Mouse (Mus musculus) lung, embryonic 16.5 days (tissue): ENCODE results near the gene Dnal4. TPM values are rescaled to one million over a fixed set of nuclear protein-coding genes. Genes with fewer than 3 reads are reported as not detected.
A peak's percentile ranks its signal among the peaks of the same experiment; 100 is the strongest.

Experiments used
- ATAC-seq: fragments of 200-750 bp; cut with Nextera tagmentation; 2 replicates; pipeline ENCODE4 v1.8.0; 2017; ENCODE audit warnings: low read depth, mild to moderate bottlenecking, moderate library complexity
- H3K27ac ChIP-seq: fragments of 300-500 bp; sonication (generic); 2 replicates; pipeline ENCODE4 v1.5.1; 2014; ENCODE audit warnings: mild to moderate bottlenecking, control low read depth, low read length
- H3K27me3 ChIP-seq: fragments of 300-500 bp; sonication (generic); 2 replicates; pipeline ENCODE4 v1.6.1; 2014; ENCODE audit warnings: low read depth, low read length, mixed read lengths; ENCODE audit not compliant: control insufficient read depth, insufficient read depth
- H3K36me3 ChIP-seq: fragments of 300-500 bp; sonication (generic); 2 replicates; pipeline ENCODE4 v1.6.1; 2014; ENCODE audit warnings: low read length; ENCODE audit not compliant: control insufficient read depth, insufficient read depth
- H3K4me1 ChIP-seq: fragments of 300-500 bp; sonication (generic); replicated peaks from 2 replicates; pipeline ENCODE4 v1.6.1; 2014; ENCODE audit warnings: low read length, mixed read lengths; ENCODE audit not compliant: control insufficient read depth, insufficient read depth
- H3K4me2 ChIP-seq: fragments of 300-500 bp; sonication (generic); 2 replicates; pipeline ENCODE4 v1.6.1; 2014; ENCODE audit warnings: low read depth, low read length, control low read depth
- H3K4me3 ChIP-seq: fragments of 300-500 bp; sonication (generic); 2 replicates; pipeline ENCODE4 v1.5.1; 2014; ENCODE audit warnings: mild to moderate bottlenecking, low read length, control low read depth
- H3K9ac ChIP-seq: fragments of 300-500 bp; sonication (generic); 2 replicates; pipeline ENCODE4 v1.6.1; 2014; ENCODE audit warnings: low read length, control low read depth
- H3K9me3 ChIP-seq: fragments of 300-500 bp; sonication (generic); 2 replicates; pipeline ENCODE4 v1.6.1; 2016; ENCODE audit warnings: low read length; ENCODE audit not compliant: control insufficient read depth
- WGBS: fragments of 180-500 bp; shearing (Covaris S2); extraction: QIAGEN DNeasy Blood & Tissue Kit; methylation state at CpG from one replicate; pipeline ENCODE4 v1.1.7; 2014; 5-methylcytosine and 5-hydroxymethylcytosine counted together
- polyA plus RNA-seq: library from polyadenylated mRNA; unstranded; fragments of >200 nt; fragmentation: Nextera tagmentation; extraction: Ambion mirVana; gene quantifications from 2 replicates; pipeline ENCODE4 v1.2.1, GENCODE M21; 2015

Dnal4 gene
- polyA plus RNA-seq, 1 experiment from 2014 or later = 66.9 TPM

DNA sequence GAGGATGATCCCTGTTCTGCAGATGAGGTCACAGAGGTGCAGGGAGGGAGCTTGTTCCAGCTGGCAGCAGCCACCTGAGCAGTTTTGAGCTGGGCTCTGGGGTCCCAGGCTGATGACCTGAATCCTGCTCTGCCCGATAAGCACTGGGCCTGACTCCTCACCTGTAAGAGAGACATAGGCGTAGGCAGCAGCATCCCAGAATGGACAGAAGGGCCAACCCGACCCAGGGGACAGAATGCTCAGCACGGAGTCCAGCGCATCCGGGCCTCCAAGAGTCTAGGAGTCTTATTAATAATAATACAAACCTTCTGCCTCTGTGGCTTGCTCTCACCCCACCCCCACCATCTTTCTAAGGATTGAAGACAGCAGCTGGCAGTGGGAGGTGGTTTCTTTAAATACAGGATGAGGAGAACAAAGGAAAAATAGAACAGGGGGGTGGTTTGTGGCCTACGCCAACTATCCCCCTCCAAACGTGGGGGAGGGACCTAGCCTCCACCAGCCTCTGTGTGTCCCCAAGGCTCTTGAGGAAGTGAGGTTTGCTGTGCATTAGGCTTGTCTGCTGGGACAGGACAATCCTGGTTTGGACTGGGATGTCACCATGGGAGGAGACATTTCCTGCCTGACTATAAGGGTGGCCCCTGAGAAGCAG, 21.5 kb downstream of the Dnal4 start:
- H3K36me3 ChIP-seq = no peaks in the 10 kb centered on the region
- H3K27ac ChIP-seq = no peak overlapping the region
- no peak overlapping the region for H3K4me3 ChIP-seq
- H3K9me3 ChIP-seq = no peaks in the 10 kb centered on the region
- no peak overlapping the region for H3K4me2 ChIP-seq
- peak; percentile 67 for ATAC-seq
- no peaks in the 10 kb centered on the region for H3K4me1 ChIP-seq
- WGBS = 52% methylated on average over 8 of the region's 8 CpGs
- no peaks in the 10 kb centered on the region for H3K27me3 ChIP-seq
- H3K9ac ChIP-seq = no peak overlapping the region

DNA sequence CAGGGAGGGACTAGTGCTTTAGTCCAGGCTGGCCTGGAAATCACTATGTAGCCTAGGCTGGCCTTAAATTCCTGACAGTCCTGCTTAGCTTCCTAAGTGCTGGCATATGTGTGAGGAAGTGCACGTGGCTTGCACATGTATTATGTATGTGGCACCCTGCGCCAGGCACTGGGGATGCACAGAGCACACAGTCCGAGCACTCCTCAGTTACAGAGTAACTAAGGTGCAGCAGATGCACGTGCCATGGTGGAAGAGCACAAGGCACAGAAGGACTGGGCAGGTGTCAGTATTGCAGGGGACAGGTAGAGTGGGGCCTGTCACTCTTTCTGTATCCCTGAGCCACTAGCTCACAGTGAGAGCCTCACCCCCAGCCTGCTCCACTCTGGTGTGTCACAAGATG, 22.5 kb downstream of the Dnal4 start:
- H3K36me3 ChIP-seq = no peaks in the 10 kb centered on the region
- no peaks in the 10 kb centered on the region for H3K4me1 ChIP-seq
- no peak for ATAC-seq
- no peaks in the 10 kb centered on the region for H3K27me3 ChIP-seq
- no peaks in the 10 kb centered on the region for H3K9me3 ChIP-seq
- H3K27ac ChIP-seq = no peak overlapping the region
- H3K4me3 ChIP-seq = no peak overlapping the region
- no peak overlapping the region for H3K9ac ChIP-seq
- no peak overlapping the region for H3K4me2 ChIP-seq
- 78% methylated on average over 4 of the region's 4 CpGs for WGBS

- 52% methylated on average over 4 of the region's 4 CpGs for WGBS
Measured at GRCm38 (mm10) chr15:79753873-79754272, 23.8 kb downstream of the Dnal4 start.

GRCm38 (mm10) chr15:79753420-79753752, 24.3 kb downstream of the Dnal4 start:
- H3K9ac ChIP-seq = no peak overlapping the region
- no peaks in the 10 kb centered on the region for H3K4me1 ChIP-seq
- no peaks in the 10 kb centered on the region for H3K9me3 ChIP-seq
- H3K4me3 ChIP-seq = no peak overlapping the region
- ATAC-seq = peak; percentile 16; the same call in 1 of the 2 replicates
- no peak overlapping the region for H3K27ac ChIP-seq
- no peaks in the 10 kb centered on the region for H3K27me3 ChIP-seq
- no peak overlapping the region for H3K4me2 ChIP-seq
- no peaks in the 10 kb centered on the region for H3K36me3 ChIP-seq
- WGBS = 86% methylated on average over 3 of the region's 3 CpGs

More at GRCm38 (mm10) chr15:79753873-79754272, 23.8 kb downstream of the Dnal4 start:
- Histone ChIP-seq H3K9ac (no peak overlapping the region), H3K9me3 (no peaks in the 10 kb centered on the region), H3K4me3 (no peak overlapping the region), H3K36me3 (no peaks in the 10 kb centered on the region), H3K27me3 (no peaks in the 10 kb centered on the region), H3K27ac (no peak overlapping the region), H3K4me2 (no peak overlapping the region), H3K4me1 (no peaks in the 10 kb centered on the region)
- ATAC-seq = no peak

DNA sequence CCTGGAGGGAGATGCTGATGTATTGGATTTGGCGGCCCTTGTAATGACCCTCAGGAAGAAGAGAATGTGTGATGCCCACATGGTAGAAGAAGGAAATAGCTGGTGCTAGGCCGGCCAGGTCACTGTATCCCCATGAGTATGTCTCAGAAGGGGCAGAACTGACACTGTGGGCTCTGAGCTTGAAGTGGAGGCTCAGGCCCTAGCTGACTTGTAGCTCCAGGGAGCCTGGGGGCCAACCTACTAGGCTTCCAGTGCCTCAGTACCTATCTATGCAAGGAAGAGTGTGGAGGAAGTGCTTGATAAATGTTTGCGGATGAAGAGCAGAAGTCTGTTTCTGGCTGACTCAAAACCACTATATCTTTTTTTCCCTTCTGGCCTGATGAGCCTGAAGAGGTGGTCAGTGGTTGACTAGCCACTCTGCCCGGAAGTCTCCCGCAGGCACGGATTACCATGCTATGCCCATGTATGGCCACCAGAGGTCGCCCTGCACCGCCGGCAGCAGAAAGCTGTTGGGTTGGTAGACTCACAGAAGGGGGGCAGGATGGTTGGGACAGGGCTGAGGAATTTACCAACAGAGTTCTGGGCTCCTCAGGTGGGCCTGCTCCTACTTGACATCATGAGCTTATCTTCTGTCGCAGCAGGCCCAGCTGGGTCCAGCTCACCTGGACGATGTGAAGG, 24.8 kb downstream of the Dnal4 start:
- Histone ChIP-seq H3K4me2 (no peak overlapping the region), H3K27me3 (no peaks in the 10 kb centered on the region), H3K4me3 (no peak overlapping the region), H3K36me3 (no peaks in the 10 kb centered on the region), H3K4me1 (no peaks in the 10 kb centered on the region), H3K9me3 (no peaks in the 10 kb centered on the region), H3K27ac (no peak overlapping the region), H3K9ac (no peak overlapping the region)
- peak; percentile 34 for ATAC-seq
- WGBS = 20% methylated on average over 11 of the region's 11 CpGs

DNA sequence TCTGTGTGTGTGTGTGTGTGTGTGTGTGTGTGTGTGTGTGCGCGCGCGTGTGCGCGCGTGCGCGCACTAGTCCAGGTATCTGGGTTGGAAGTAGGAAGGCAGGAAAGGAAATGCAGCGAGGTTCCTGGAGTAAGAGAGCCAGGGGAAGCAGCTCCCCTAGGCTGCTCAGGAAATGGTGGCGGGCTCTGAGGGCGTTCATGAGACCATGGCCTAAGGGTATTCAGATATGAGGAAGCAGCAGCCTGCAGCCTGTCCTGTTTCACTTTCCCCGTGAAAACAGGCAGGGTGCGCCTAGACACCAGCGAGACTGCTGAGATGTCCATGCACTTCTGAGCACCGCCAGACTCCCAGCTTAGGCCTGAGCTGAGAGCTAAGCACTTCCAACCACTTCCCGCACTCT, 25.9 kb downstream of the Dnal4 start:
- no peak overlapping the region for H3K4me2 ChIP-seq
- no peak overlapping the region for H3K27ac ChIP-seq
- WGBS = 73% methylated on average over 17 of the region's 17 CpGs
- no peak for ATAC-seq
- H3K4me3 ChIP-seq = no peak overlapping the region
- no peaks in the 10 kb centered on the region for H3K36me3 ChIP-seq
- H3K9me3 ChIP-seq = no peaks in the 10 kb centered on the region
- no peak overlapping the region for H3K9ac ChIP-seq
- H3K4me1 ChIP-seq = no peaks in the 10 kb centered on the region
- no peaks in the 10 kb centered on the region for H3K27me3 ChIP-seq

DNA sequence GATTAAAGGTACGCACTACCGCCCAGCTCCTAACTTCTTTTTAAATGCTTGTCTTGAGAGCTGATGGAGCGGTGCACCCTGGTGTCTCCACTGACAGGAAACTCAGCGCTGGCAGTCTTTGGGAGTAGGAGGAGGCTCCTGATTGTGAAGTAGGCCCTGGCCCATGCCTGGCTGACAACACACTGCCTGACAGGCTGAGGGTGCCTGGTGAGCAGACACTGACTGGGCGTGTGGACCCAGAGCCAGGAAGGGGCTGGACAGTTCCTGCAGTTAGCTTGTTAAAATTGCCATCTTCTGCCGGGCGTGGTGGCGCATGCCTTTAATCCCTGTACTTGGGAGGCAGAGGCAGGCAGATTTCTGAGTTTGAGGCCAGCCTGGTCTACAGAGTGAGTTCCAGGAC, 27.4 kb downstream of the Dnal4 start:
- Histone ChIP-seq H3K4me2 (no peak overlapping the region), H3K4me3 (no peak overlapping the region), H3K4me1 (no peaks in the 10 kb centered on the region), H3K9ac (no peak overlapping the region), H3K27me3 (no peaks in the 10 kb centered on the region), H3K36me3 (no peaks in the 10 kb centered on the region), H3K9me3 (no peaks in the 10 kb centered on the region), H3K27ac (no peak overlapping the region)
- 81% methylated on average over 8 of the region's 8 CpGs for WGBS
- no peak for ATAC-seq

DNA sequence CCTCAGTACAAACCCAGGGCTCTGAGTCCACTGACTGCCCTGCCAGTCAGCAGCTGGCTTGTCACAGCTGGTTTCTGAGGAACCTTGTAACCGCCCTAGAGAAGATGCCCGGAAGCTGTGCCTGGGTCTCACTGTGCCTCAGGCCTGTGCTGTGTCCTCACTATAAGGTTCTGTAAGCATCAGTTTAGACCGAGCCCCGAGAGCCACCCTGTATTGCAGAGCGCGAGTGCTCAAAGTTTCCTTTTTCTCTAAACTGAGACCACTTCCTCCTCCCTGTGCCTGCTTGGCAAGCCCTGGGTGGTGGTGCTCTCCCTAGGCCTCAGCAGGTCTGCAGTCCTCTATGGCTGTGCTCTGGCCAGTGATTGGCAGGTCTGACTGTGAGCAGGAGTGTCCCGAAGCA, 28.5 kb downstream of the Dnal4 start:
- Histone ChIP-seq H3K9me3 (no peaks in the 10 kb centered on the region), H3K36me3 (no peaks in the 10 kb centered on the region), H3K27ac (no peak overlapping the region), H3K4me1 (no peaks in the 10 kb centered on the region), H3K9ac (no peak overlapping the region), H3K27me3 (no peaks in the 10 kb centered on the region), H3K4me3 (no peak overlapping the region), H3K4me2 (no peak overlapping the region)
- WGBS = 81% methylated on average over 7 of the region's 7 CpGs
- no peak for ATAC-seq

DNA sequence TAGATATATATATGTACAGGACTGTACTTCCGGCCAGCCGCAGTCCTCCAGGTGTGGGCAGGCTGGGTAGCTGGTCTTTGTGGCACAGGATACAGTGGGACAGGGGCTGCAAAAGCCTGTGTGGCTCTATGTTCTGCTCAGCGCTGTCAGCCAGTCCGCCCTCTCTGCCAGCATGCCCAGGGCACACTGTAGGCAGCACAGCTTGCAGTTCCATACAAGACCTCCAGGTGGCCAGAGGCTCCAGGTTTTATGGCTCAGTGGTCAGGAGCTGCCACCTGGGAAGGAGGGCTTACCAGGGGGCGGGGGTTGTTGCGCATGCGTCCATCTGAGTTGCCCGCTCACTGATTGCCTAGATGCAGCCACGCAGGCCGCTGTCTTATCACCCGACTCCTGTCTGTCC, 29.7 kb downstream of the Dnal4 start:
- H3K9me3 ChIP-seq = no peaks in the 10 kb centered on the region
- no peak overlapping the region for H3K4me2 ChIP-seq
- H3K27me3 ChIP-seq = no peaks in the 10 kb centered on the region
- ATAC-seq = peak; percentile 4; the same call in 1 of the 2 replicates
- H3K36me3 ChIP-seq = no peaks in the 10 kb centered on the region
- peaks cover 2% of the 10 kb centered on the region for H3K4me1 ChIP-seq
- H3K4me3 ChIP-seq = no peak overlapping the region
- no peak overlapping the region for H3K27ac ChIP-seq
- H3K9ac ChIP-seq = no peak overlapping the region
- 61% methylated on average over 11 of the region's 11 CpGs for WGBS
